Mouse (Mus musculus) CH12.LX (cell line): ENCODE data around the gene Oma1.

Experiments used
- CHD2 ChIP-seq: IDR thresholded peaks from 2 replicates; pipeline ENCODE4 v1.6.1; 2011; ENCODE audit warnings: low read length, improper control_type of control experiment
- CTCF ChIP-seq, 2 experiments: IDR thresholded peaks in 1 of 2; conservative IDR thresholded peaks in 1 of 2; 2 replicates each; pipeline ENCODE4 v1.5.1; 2011 to 2012; ENCODE audit warnings: low read depth in 2 of 2, low read length in 2 of 2, improper control_type of control experiment in 1 of 2, inconsistent platforms in 1 of 2, mild to moderate bottlenecking in 1 of 2, moderate library complexity in 1 of 2
- E2F4 ChIP-seq: IDR thresholded peaks from 2 replicates; pipeline ENCODE4 v1.6.1; 2011; ENCODE audit warnings: low read depth, low read length, improper control_type of control experiment; ENCODE audit not compliant: insufficient replicate concordance
- EP300 ChIP-seq: IDR thresholded peaks from 2 replicates; pipeline ENCODE4 v1.6.1; 2011; ENCODE audit warnings: low read length, improper control_type of control experiment
- HCFC1 ChIP-seq: IDR thresholded peaks from 2 replicates; pipeline ENCODE4 v1.6.1; 2012; ENCODE audit warnings: low read depth, mild to moderate bottlenecking, inconsistent platforms, low read length, improper control_type of control experiment
- JUN ChIP-seq: IDR thresholded peaks from 2 replicates; pipeline ENCODE4 v1.6.1; 2011; ENCODE audit warnings: low read depth, mild to moderate bottlenecking, low read length, improper control_type of control experiment, moderate library complexity; ENCODE audit not compliant: insufficient read depth
- JUND ChIP-seq: conservative IDR thresholded peaks from 2 replicates; pipeline ENCODE4 v1.6.1; 2011; ENCODE audit warnings: low read depth, low read length, improper control_type of control experiment
- MAFK ChIP-seq: IDR thresholded peaks from 2 replicates; pipeline ENCODE4 v1.6.1; 2011; ENCODE audit warnings: low read length, improper control_type of control experiment; ENCODE audit not compliant: insufficient replicate concordance
- POLR2A ChIP-seq: IDR thresholded peaks from 2 replicates; pipeline ENCODE4 v1.6.1; 2011; ENCODE audit warnings: low read depth, mild to moderate bottlenecking, improper control_type of control experiment, low read length
- POLR2AphosphoS2 ChIP-seq: IDR thresholded peaks from 2 replicates; pipeline ENCODE4 v1.6.1; 2011; ENCODE audit warnings: low read depth, low read length, improper control_type of control experiment
- UBTF ChIP-seq: IDR thresholded peaks from 2 replicates; pipeline ENCODE4 v1.6.1; 2012; ENCODE audit warnings: low read depth, mild to moderate bottlenecking, inconsistent platforms, low read length, improper control_type of control experiment, moderate library complexity
- ZC3H11A ChIP-seq: IDR thresholded peaks from 2 replicates; pipeline ENCODE4 v1.6.1; 2012; ENCODE audit warnings: low read depth, mild to moderate bottlenecking, inconsistent platforms, low read length, improper control_type of control experiment

DNA sequence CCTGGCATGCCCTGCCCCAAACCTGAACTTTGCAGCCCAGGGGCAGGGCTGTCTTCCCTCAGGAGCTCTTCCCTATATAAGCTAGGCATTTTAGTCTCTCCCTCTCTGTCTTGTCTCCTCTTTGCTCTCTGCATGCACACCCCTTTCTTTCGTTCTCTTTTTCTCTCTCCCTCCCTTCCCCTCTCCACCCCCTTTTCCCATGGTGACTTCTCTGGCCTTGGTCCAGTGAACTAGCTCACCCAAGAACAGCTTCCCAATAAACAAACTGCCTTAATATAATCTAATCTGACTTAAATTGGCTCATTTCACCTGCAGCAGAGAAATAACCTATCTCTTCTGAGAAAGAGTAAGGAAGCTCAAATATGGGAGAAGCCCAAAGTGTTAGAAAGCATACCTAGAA lies 27.1 kb downstream of the Oma1 start:
- TF ChIP-seq CTCF (conservative IDR thresholded peaks at IDR 0.05 in 1 of 2, IDR thresholded peaks at IDR 0.05 in 1 of 2; ENCODE audit: low read depth in 2 of 2, low read length in 2 of 2) (no peak), HCFC1 (no peak), EP300 (no peak), ZC3H11A (no peak), POLR2A (no peak), POLR2AphosphoS2 (no peak), JUN (no peak), UBTF (no peak), E2F4 (no peak), CHD2 (no peak), MAFK (no peak), JUND (no peak)
